Mouse (Mus musculus) megakaryocyte, embryonic 14.5 days (primary cell): ENCODE measurements around the gene Hmgcs2.

Source experiments
- FLI1 ChIP-seq: IDR thresholded peaks from 2 replicates; pipeline ENCODE4 v1.6.1; 2012; ENCODE audit warnings: low read length, inconsistent platforms, mixed read lengths
- GATA1 ChIP-seq: IDR thresholded peaks from 3 replicates; pipeline ENCODE4 v1.6.1; 2012; ENCODE audit warnings: mixed read lengths, low read length, inconsistent platforms, borderline replicate concordance

DNA sequence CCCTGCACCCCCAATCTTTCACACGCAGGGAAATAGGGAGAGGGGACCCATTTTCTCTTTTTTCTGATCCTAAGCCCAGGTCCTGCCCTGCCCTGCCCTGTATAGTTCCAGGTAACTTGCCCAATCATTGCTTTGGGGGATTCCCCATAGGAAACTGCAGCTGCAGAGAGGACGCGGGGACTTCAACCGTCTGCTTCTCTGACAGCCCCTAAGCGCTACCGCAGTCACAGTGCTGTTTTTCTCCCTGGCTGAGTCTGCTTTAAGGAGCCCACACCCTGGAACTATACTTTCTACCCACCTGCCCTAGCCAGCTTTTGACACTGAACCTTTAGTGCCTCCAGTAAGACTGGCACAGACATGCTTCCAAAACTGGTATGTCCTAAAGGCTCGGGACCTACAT lies 55.7 kb downstream of the Hmgcs2 start:
- no peak for TF ChIP-seq GATA1
- no peak for TF ChIP-seq FLI1
